Mouse (Mus musculus) ES-Bruce4 (cell line): ENCODE results near the gene Dennd2d. TPM values are rescaled to one million over a fixed set of nuclear protein-coding genes. Genes with fewer than 3 reads are reported as not detected.

Experiments used
- H3K27ac ChIP-seq: 2 replicates; pipeline ENCODE4 v1.5.1; 2012; ENCODE audit warnings: low read length, inconsistent platforms; ENCODE audit not compliant: insufficient read depth
- H3K27me3 ChIP-seq: 2 replicates; pipeline ENCODE4 v1.6.1; 2012; ENCODE audit warnings: mild to moderate bottlenecking, low read length, inconsistent platforms; ENCODE audit not compliant: control insufficient read depth, poor library complexity, insufficient read depth, severe bottlenecking
- H3K36me3 ChIP-seq: 2 replicates; pipeline ENCODE4 v1.6.1; 2012; ENCODE audit warnings: inconsistent platforms, mild to moderate bottlenecking, low read length, moderate library complexity; ENCODE audit not compliant: control insufficient read depth, poor library complexity, insufficient read depth, severe bottlenecking
- H3K4me1 ChIP-seq: one replicate; pipeline ENCODE4 v1.8.1; 2011; ENCODE audit warnings: low read length; ENCODE audit not compliant: control insufficient read depth, insufficient read depth
- H3K4me3 ChIP-seq: 2 replicates; pipeline ENCODE4 v1.5.1; 2011; ENCODE audit warnings: low read depth, mild to moderate bottlenecking, low read length
- H3K9ac ChIP-seq: 2 replicates; pipeline ENCODE4 v1.6.1; 2012; ENCODE audit warnings: low read depth, mild to moderate bottlenecking, inconsistent platforms; ENCODE audit not compliant: poor library complexity, severe bottlenecking
- H3K9me3 ChIP-seq: replicated peaks from 2 replicates; pipeline ENCODE4 v1.6.1; 2012; ENCODE audit warnings: mild to moderate bottlenecking, low read length, inconsistent platforms; ENCODE audit not compliant: control insufficient read depth, poor library complexity, insufficient read depth, severe bottlenecking
- CTCF ChIP-seq: IDR thresholded peaks from one replicate; pipeline ENCODE4 v1.8.1; 2011; ENCODE audit warnings: low read depth, low read length
- EP300 ChIP-seq: IDR thresholded peaks from 2 replicates; pipeline ENCODE4 v1.6.1; 2011; ENCODE audit warnings: low read depth, low read length; ENCODE audit not compliant: insufficient read depth
- POLR2A ChIP-seq: IDR thresholded peaks from one replicate; pipeline ENCODE4 v1.8.1; 2011; ENCODE audit warnings: low read length; ENCODE audit not compliant: insufficient read depth
- polyA plus RNA-seq: library from polyadenylated mRNA; stranded (reverse); fragments of >200 nt; gene quantifications from 2 replicates; pipeline ENCODE4 v1.2.4, GENCODE M21; 2011; ENCODE audit warnings: low read depth; ENCODE audit not compliant: missing spikeins, insufficient read depth, insufficient read length

Gene Dennd2d
- polyA plus RNA-seq = 1.0 and 1.6 TPM in 2 replicates

- Histone ChIP-seq H3K36me3 (no peaks in the 10 kb centered on the region), H3K4me1 (no peaks in the 10 kb centered on the region), H3K9me3 (no peaks in the 10 kb centered on the region), H3K27ac (no peak within 1 kb of the TSS), H3K9ac (peak within 1 kb of the TSS; percentile 28; the same call in 1 of the 2 replicates), H3K27me3 (peaks cover 1% of the 10 kb centered on the region), H3K4me3 (peak within 1 kb of the TSS; percentile 46)
- TF ChIP-seq CTCF = peak; percentile 21
- TF ChIP-seq EP300 = no peak
- TF ChIP-seq POLR2A = no peak
Observed at GRCm38 (mm10) chr3:106482281-106483081, at the start of gene Dennd2d. Gene Dennd2d (plus strand): TSS chr3:106482405.

- no peaks in the 10 kb centered on the region for H3K9me3 ChIP-seq
- no peaks in the 10 kb centered on the region for H3K27me3 ChIP-seq
- H3K4me1 ChIP-seq = no peaks in the 10 kb centered on the region
- no peak overlapping the region for H3K4me3 ChIP-seq
- no peak overlapping the region for H3K27ac ChIP-seq
- TF ChIP-seq POLR2A = no peak
- no peak for TF ChIP-seq EP300
- peak; percentile 22 for TF ChIP-seq CTCF
- H3K36me3 ChIP-seq = no peaks in the 10 kb centered on the region
- H3K9ac ChIP-seq = no peak overlapping the region
Observed at GRCm38 (mm10) chr3:106448571-106448970, 33.6 kb upstream of the Dennd2d start.

DNA sequence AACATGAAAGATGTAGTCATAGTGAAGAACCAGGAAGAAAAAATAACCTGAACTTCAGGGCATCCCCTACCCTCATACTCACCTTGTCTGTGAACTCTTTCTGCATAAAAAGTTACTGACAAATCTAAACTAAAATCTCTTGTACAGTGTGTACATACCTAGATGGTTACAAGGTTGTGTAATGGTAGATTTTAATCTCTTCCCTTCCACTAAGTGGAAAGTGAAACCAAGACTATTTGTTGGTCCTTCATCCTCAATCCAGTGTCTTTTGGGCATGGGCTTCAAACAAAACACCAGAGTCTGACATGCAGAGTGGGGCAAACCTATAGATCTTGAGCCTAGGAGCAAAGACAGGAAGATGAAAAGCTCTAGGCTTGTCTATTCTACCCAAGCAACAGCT, 33.2 kb upstream of the Dennd2d start:
- Histone ChIP-seq H3K27me3 (no peaks in the 10 kb centered on the region), H3K4me3 (no peak overlapping the region), H3K36me3 (no peaks in the 10 kb centered on the region), H3K4me1 (no peaks in the 10 kb centered on the region), H3K27ac (no peak overlapping the region), H3K9ac (no peak overlapping the region), H3K9me3 (no peaks in the 10 kb centered on the region)
- TF ChIP-seq POLR2A (no peak), EP300 (no peak), CTCF (no peak)

- Histone ChIP-seq H3K36me3 (no peaks in the 10 kb centered on the region), H3K9me3 (no peaks in the 10 kb centered on the region), H3K27ac (no peak overlapping the region), H3K4me3 (no peak overlapping the region), H3K9ac (no peak overlapping the region), H3K27me3 (no peaks in the 10 kb centered on the region), H3K4me1 (no peaks in the 10 kb centered on the region)
- no peak for TF ChIP-seq CTCF
- no peak for TF ChIP-seq EP300
- TF ChIP-seq POLR2A = no peak
Observed at GRCm38 (mm10) chr3:106449567-106449966, 32.6 kb upstream of the Dennd2d start.

DNA sequence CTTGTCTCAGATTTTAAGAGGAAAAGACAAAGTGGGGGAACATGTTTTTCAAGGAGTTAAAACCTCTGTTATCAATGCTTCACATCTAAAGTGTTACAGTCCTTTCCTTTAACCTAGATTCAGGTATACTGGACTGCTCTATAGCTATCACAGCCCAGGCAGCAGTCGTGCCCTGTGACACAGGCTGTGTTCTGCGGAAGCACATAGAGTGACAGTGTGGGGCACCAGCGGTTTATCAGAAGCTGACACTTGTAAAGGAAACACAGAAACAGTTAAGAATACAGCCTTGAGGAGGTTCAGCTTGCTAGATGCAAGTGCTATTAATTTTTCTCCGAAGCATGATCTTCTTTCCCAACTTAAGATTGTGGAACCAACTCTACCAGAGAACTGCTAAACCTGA, 29.6 kb upstream of the Dennd2d start:
- no peak overlapping the region for H3K27ac ChIP-seq
- H3K36me3 ChIP-seq = no peaks in the 10 kb centered on the region
- no peaks in the 10 kb centered on the region for H3K27me3 ChIP-seq
- no peak overlapping the region for H3K4me3 ChIP-seq
- H3K4me1 ChIP-seq = no peaks in the 10 kb centered on the region
- TF ChIP-seq POLR2A (no peak), EP300 (no peak), CTCF (no peak)
- no peak overlapping the region for H3K9ac ChIP-seq
- H3K9me3 ChIP-seq = no peaks in the 10 kb centered on the region

- TF ChIP-seq EP300 = no peak
- no peak for TF ChIP-seq CTCF
- no peak for TF ChIP-seq POLR2A
- H3K4me3 ChIP-seq = no peak overlapping the region
- no peak overlapping the region for H3K9ac ChIP-seq
- no peaks in the 10 kb centered on the region for H3K27me3 ChIP-seq
- H3K36me3 ChIP-seq = no peaks in the 10 kb centered on the region
- H3K9me3 ChIP-seq = no peaks in the 10 kb centered on the region
- no peaks in the 10 kb centered on the region for H3K4me1 ChIP-seq
- H3K27ac ChIP-seq = no peak overlapping the region
Observed at GRCm38 (mm10) chr3:106457298-106457869, 24.8 kb upstream of the Dennd2d start.
